Mouse (Mus musculus) liver, embryonic 14.5 days (tissue): ENCODE measurements around the gene Zbed3.

ENCODE experiments used
- CTCF ChIP-seq: IDR thresholded peaks from 2 replicates; pipeline ENCODE4 v1.5.1; 2016; ENCODE audit warnings: antibody characterized with exemption, low read depth, control low read depth
- EP300 ChIP-seq: IDR thresholded peaks from 2 replicates; pipeline ENCODE4 v1.6.1; 2016; ENCODE audit warnings: antibody characterized with exemption, low read depth

DNA sequence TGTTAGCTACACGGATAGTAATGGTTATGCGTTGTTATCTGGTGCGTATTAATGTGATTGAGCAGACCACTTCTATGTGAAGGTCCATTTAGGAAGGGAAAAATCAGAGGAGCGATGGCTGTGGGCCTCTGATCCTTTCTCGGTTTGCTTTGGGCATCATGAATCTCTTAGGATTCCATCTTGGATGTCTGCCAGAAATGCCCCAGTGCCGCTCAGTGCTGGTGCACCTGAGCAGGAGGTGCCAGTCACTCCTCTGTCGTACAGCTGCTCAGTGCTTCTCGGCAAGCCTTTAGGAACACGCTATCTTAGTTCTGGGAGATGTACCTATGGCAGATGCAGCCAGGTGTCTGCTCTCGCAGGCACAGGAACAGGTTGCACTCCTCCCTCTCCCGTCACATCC, 5.4 kb downstream of the Zbed3 start:
- no peak for TF ChIP-seq CTCF
- TF ChIP-seq EP300, result no peak
